Mouse (Mus musculus): ENCODE measurements around the gene Gm49510.

DNA sequence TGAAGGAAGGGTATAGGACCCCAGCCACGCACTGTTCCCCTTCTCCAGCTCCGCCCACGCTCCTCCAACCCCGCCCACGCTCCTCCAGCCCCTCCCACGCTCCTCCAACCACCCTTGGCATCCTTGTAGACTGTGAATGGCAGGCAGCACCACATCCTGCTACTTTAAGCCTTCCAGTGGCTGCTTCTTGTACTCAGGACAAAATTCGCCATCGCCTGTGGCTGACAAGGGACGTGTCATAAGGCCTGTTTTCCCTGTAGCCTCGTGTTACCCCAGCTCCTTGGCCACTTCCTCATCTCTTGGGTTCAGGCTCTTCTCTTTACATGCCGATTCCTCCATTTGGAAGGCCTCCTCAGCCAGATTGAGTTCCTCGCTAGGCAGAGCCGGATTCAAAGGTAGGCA, 35.6 kb upstream of the Gm49510 start:
- TF ChIP-seq CTCF (IDR thresholded peaks at IDR 0.05; ENCODE audit: control insufficient read depth, insufficient read depth, insufficient replicate concordance, low read depth, low read length) (no peak), POLR2A (IDR thresholded peaks at IDR 0.05; ENCODE audit: control insufficient read depth, low read depth, low read length) (no peak)

Measured in testis, adult 2 months (tissue).